Mouse (Mus musculus): Measurements from ENCODE around the gene Tenm4. TPM values are rescaled to one million over a fixed set of nuclear protein-coding genes. Genes with fewer than 3 reads are reported as not detected.

Gene Tenm4
- polyA plus RNA-seq, 1 experiment from 2014 or later = 49.9 TPM

DNA sequence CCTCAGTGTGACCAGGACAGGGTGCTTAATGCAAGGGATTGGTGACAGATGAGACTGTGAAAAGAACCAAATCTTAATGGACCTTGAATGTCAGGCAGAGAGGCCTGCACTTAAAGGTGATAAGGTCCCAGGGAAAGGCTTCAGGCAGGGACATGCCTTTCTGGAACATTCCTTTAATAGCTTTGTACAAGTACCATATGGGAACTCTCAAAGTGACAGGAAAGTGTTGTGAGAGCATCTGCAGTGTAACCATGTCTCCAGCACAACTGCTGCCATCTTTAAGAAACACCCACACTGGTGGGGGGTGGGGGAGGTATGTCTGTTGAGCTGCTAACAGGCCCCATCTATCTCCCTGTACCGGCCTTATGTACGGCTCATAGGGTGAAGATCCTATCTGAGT is 506.0 kb downstream of the Tenm4 start:
- peaks cover 28% of the 10 kb centered on the region for H3K4me1 ChIP-seq
- no peak overlapping the region for H3K27ac ChIP-seq
- H3K27me3 ChIP-seq = peaks cover 14% of the 10 kb centered on the region; the same call in 1 of the 2 replicates
- H3K4me2 ChIP-seq (replicated peaks) = no peak overlapping the region
- H3K9ac ChIP-seq = no peak overlapping the region
- ATAC-seq (ENCODE audit: low FRiP score, low read depth) = no peak
- H3K36me3 ChIP-seq = no peaks in the 10 kb centered on the region
- H3K4me3 ChIP-seq = no peak overlapping the region
- WGBS = 71% methylated on average over 2 of the region's 2 CpGs
- no peaks in the 10 kb centered on the region for H3K9me3 ChIP-seq

DNA sequence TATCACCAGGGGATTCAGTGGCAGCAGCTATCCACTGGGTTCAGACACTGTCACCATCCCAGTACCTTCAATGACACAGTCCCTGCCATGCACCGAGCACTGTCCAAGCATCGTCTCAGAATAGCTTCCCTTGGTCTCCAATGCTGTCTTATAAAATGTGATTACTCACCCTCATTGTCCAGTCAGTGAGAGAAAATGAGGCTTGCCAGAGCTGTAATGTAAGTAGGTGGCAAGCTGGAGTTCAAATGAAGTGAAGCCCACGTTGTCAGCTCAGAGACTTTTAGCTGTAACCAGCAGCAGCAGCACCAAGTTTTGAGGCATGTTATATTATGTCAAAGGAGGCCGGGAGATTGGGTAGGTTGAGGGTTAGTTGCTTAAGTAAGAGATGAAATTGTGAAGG is 507.2 kb downstream of the Tenm4 start:
- Histone ChIP-seq H3K27ac (no peak overlapping the region), H3K27me3 (peaks cover 14% of the 10 kb centered on the region; the same call in 1 of the 2 replicates), H3K4me3 (no peak overlapping the region), H3K36me3 (no peaks in the 10 kb centered on the region), H3K4me1 (peaks cover 17% of the 10 kb centered on the region; the same call in 1 of the 2 replicates), H3K9ac (no peak overlapping the region), H3K9me3 (no peaks in the 10 kb centered on the region), H3K4me2 (replicated peaks) (no peak overlapping the region)
- no peak for ATAC-seq (ENCODE audit: low FRiP score, low read depth)
- WGBS = 83% methylated on average over 4 of the region's 4 CpGs

DNA sequence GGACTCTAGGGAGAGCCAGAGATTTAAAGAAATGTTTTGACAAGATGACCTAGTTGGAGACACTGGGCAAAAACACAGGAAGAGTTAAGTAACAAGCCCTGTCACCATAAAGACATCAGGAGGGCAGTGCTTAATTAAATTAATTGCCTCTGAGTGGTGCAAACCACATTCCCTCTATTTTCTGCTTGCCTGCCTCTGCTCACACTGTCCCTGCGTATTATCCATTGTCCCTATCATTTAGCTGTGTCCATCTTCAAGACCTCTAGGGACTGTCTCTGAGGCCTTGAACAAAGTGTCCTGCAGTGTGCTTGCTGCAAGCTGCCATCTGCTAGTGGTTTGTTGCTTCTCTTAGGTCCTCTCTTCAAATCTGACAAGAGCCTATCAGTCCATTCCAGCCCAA is 508.7 kb downstream of the Tenm4 start:
- Histone ChIP-seq H3K4me2 (replicated peaks) (no peak overlapping the region), H3K27ac (no peak overlapping the region), H3K4me3 (no peak overlapping the region), H3K27me3 (0 out of 2 replicates have a peak, but pooled peaks cover 4% of the 10 kb centered on the region), H3K9me3 (no peaks in the 10 kb centered on the region), H3K9ac (no peak overlapping the region), H3K36me3 (no peaks in the 10 kb centered on the region), H3K4me1 (peaks cover 20% of the 10 kb centered on the region; the same call in 1 of the 2 replicates)
- ATAC-seq (ENCODE audit: low FRiP score, low read depth) = no peak
- 77% methylated on average over 1 of the region's 1 CpGs for WGBS

DNA sequence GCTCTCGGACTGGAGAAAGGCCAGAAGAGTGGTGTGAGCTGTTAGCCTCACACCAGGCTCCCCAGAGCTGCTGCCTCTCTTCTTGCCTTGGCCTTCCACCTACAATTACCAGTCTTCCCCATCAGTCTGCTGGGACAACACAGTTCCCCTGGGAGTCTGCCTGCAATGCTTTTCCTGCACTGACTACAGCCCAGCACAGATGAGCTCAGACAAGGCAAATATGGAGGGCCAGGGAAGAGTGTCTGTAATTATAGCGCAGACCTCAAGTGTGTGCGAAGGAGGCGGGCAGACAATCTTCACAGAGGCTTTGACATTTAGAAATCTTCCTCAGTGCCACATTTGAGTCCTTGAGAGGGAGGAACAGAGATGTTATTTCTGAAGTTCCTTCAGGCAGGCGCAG is 509.4 kb downstream of the Tenm4 start:
- no peak for ATAC-seq (ENCODE audit: low FRiP score, low read depth)
- no peak overlapping the region for H3K4me2 ChIP-seq (replicated peaks)
- peaks cover 2% of the 10 kb centered on the region; the same call in 1 of the 2 replicates for H3K27me3 ChIP-seq
- peaks cover 21% of the 10 kb centered on the region for H3K4me1 ChIP-seq
- no peaks in the 10 kb centered on the region for H3K36me3 ChIP-seq
- no peak overlapping the region for H3K27ac ChIP-seq
- WGBS = 86% methylated on average over 5 of the region's 5 CpGs
- H3K4me3 ChIP-seq = no peak overlapping the region
- H3K9ac ChIP-seq = no peak overlapping the region
- no peaks in the 10 kb centered on the region for H3K9me3 ChIP-seq

DNA sequence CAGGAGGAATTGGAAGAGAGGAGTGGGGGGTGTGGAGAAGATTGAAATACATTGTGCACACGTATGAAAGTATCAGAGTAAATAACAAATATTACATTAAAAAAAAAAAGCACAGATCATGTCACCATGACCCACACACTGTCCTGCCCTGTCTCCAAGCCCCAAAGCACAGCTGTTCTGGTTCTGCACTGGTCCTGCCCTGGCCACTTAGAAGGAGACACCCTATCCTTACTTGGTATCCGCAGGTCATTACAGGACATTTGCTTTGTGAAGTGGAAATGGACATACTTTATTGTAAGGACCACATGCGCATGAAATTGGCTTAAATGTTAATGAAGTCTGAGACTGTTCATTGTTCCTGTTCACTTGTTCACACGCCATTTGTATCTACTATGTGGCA is 510.8 kb downstream of the Tenm4 start:
- 92% methylated on average over 4 of the region's 4 CpGs for WGBS
- Histone ChIP-seq H3K4me1 (peaks cover 26% of the 10 kb centered on the region), H3K36me3 (no peaks in the 10 kb centered on the region), H3K4me2 (replicated peaks) (no peak overlapping the region), H3K27me3 (peaks cover 2% of the 10 kb centered on the region; the same call in 1 of the 2 replicates), H3K9ac (no peak overlapping the region), H3K27ac (no peak overlapping the region), H3K9me3 (no peaks in the 10 kb centered on the region), H3K4me3 (no peak overlapping the region)
- ATAC-seq (ENCODE audit: low FRiP score, low read depth) = no peak

DNA sequence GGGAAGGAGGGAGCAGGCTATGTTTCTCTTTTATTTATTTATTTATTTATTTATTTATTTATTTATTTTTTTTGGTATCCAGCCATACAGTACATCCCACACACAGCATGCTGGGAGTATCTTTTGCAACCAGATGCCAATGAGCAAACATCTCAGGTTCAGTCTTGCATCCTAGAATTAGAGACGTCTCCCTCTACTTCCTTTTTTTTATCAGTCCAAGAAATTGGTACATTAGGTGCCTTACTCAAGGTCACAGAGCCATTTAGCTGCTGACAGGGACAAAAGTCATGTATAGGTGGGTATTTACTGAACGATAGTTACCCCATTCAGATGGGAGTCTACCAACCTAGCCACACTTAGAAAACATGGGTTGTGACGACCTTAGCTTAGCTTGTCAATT is 517.1 kb downstream of the Tenm4 start:
- ATAC-seq (ENCODE audit: low FRiP score, low read depth) = no peak
- no peaks in the 10 kb centered on the region; the same call in 1 of the 2 replicates for H3K36me3 ChIP-seq
- no peak overlapping the region for H3K9ac ChIP-seq
- H3K4me3 ChIP-seq = no peak overlapping the region
- no peaks in the 10 kb centered on the region for H3K9me3 ChIP-seq
- H3K27me3 ChIP-seq = no peaks in the 10 kb centered on the region; the same call in 1 of the 2 replicates
- peaks cover 19% of the 10 kb centered on the region; the same call in 1 of the 2 replicates for H3K4me1 ChIP-seq
- 87% methylated on average over 3 of the region's 3 CpGs for WGBS
- no peak overlapping the region for H3K4me2 ChIP-seq (replicated peaks)
- no peak overlapping the region for H3K27ac ChIP-seq

DNA sequence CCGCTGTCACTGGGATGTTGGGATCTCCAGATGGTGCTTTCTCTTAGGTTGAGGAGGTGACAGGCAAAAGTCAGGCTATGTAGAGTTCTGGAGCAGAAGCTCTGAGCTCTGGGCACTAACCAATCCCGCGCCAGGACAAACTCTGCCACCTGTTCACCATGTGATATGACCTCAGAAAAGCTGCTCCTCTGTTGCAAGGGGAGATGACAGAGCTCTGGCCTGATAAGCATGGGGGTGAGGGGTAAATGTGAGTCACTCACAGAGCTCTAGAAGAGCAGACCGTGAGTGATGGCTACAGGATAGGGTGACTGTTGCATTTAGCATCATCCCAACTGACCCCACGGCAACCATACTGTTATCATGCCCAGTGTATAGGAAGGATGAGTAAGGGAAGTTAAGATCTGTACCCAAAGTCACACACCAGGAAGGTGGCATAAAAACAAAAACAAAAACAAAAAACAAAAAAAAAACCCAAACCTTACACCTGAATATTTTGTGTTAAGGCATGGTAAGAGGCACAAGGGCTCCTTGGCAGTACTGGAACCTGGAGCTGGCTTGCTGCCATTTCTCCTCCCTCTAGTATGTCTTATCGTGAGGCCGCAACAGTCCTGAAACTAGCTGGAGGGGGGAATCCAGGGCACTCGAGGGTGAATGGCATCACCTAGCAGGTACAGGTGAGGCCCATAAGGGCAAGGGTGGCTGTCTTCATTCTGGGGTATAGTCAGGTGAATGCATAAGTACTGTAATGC is 530.2 kb downstream of the Tenm4 start:
- H3K4me1 ChIP-seq = peaks cover 8% of the 10 kb centered on the region; the same call in 1 of the 2 replicates
- H3K27ac ChIP-seq = no peak overlapping the region
- no peak overlapping the region for H3K9ac ChIP-seq
- H3K36me3 ChIP-seq = peaks cover 45% of the 10 kb centered on the region
- 84% methylated on average over 8 of the region's 8 CpGs for WGBS
- no peaks in the 10 kb centered on the region for H3K27me3 ChIP-seq
- H3K4me3 ChIP-seq = no peak overlapping the region
- H3K9me3 ChIP-seq = no peaks in the 10 kb centered on the region
- no peak for ATAC-seq (ENCODE audit: low FRiP score, low read depth)
- no peak overlapping the region for H3K4me2 ChIP-seq (replicated peaks)

DNA sequence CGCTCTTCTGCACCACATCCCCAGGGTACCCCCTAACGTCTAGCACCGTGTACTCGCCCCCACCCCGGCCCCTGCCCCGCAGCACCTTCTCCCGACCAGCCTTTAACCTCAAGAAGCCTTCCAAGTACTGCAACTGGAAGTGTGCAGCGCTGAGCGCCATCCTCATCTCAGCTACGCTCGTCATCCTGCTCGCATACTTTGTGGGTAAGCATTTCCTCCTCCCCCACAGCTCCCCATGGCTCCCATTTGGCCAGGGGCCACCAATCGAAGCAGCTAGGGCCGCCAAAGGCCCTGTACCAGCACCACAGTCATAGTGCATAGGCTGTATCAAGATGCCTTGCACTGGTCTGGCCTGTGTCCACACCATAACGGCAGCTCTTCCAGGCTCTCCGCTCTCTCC is 532.9 kb downstream of the Tenm4 start:
- no peak for ATAC-seq (ENCODE audit: low FRiP score, low read depth)
- peaks cover 36% of the 10 kb centered on the region for H3K36me3 ChIP-seq
- no peaks in the 10 kb centered on the region for H3K9me3 ChIP-seq

DNA sequence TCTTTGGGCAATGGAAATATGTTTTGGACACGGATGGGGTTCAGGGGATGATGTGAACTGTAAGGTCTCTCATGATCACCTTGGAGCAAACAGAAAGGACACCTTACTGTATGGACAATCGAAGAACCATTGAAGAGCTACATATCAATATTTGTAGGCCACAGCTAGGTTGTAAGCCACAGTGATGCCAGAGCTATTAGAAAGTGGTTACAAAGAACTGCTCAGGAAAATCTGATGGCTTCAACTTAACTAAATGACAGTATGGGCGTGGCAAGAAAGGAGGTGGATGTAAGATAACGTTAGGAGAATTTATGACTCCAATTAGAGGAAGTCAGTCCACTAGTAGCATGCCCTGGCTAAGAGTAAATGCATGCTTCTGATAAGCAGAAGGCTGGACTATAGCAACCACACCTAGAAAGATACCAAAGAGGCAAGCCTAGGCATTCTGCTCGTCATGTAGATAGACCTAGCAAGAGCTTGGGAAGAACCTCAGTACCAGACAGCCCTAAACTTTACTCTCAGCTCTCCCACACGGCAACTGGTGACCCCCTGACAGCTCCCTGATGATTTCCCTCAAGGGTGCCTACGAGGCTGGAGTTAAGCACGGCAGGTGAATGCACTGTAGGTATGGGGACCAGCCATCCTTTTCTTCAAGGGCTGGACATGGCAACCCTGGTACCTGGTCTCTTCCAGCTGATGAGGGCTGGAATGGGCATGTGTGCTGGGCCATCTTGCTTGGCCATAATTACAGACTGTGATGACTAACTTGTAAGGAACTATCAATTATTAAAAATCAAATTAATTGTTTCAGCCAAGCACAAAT is 534.5 kb downstream of the Tenm4 start:
- H3K4me2 ChIP-seq (replicated peaks) = no peak overlapping the region
- H3K4me1 ChIP-seq = peaks cover 22% of the 10 kb centered on the region
- H3K9ac ChIP-seq = no peak overlapping the region
- 80% methylated on average over 8 of the region's 8 CpGs for WGBS
- peaks cover 36% of the 10 kb centered on the region for H3K36me3 ChIP-seq
- ATAC-seq (ENCODE audit: low FRiP score, low read depth) = no peak
- no peaks in the 10 kb centered on the region for H3K9me3 ChIP-seq
- H3K27ac ChIP-seq = no peak overlapping the region
- no peak overlapping the region for H3K4me3 ChIP-seq
- no peaks in the 10 kb centered on the region for H3K27me3 ChIP-seq

More for the DNA sequence above, 532.9 kb downstream of the Tenm4 start:
- Histone ChIP-seq H3K27ac (no peak overlapping the region), H3K9ac (no peak overlapping the region), H3K27me3 (no peaks in the 10 kb centered on the region), H3K4me1 (peaks cover 8% of the 10 kb centered on the region; the same call in 1 of the 2 replicates), H3K4me2 (replicated peaks) (no peak overlapping the region), H3K4me3 (no peak overlapping the region)
- 75% methylated on average over 16 of the region's 16 CpGs for WGBS

DNA sequence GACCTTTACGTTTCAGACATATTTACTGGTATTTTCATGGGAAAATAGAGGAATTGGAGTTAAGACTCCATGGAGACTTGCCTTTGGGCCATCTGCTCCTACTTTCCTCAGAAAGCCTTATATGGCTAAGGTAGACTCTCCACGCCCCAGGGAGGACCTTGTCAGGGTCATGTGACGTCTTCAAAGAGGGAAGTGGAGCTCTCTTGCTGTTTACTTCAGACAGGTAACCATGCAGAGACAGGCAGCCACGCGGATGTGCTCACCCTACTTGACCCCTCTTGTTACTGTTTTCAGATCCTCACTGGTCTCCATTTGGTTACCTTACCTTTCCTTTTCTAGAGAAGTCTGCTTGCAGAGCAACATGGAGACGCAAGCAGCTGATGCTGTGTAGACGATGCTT is 535.5 kb downstream of the Tenm4 start:
- H3K27me3 ChIP-seq = no peaks in the 10 kb centered on the region
- no peak overlapping the region for H3K4me3 ChIP-seq
- no peak overlapping the region for H3K9ac ChIP-seq
- WGBS = 86% methylated on average over 7 of the region's 7 CpGs
- H3K27ac ChIP-seq = no peak overlapping the region
- H3K4me2 ChIP-seq (replicated peaks) = no peak overlapping the region
- ATAC-seq (ENCODE audit: low FRiP score, low read depth) = no peak
- H3K4me1 ChIP-seq = peaks cover 27% of the 10 kb centered on the region
- peaks cover 36% of the 10 kb centered on the region for H3K36me3 ChIP-seq
- H3K9me3 ChIP-seq = no peaks in the 10 kb centered on the region

DNA sequence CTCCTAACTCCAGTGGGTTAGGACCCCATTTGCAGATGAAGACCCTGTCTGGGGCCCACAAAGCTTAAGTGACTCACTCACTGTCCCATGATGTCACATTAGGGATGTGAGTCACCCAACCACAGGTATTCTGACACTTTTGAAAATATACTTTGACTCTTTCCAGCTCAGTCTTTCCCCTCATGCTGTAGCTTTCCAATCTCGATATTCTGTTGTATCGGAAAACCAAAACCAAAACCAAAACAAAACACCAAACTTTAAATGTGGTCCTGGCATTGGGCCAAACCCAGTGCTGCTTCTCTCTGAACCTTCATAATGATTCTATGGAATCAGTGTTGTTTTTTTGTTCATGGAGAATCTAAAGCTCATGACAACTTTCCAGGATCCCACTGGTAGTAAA is 536.1 kb downstream of the Tenm4 start:
- H3K4me2 ChIP-seq (replicated peaks) = no peak overlapping the region
- peaks cover 35% of the 10 kb centered on the region for H3K36me3 ChIP-seq
- H3K27me3 ChIP-seq = no peaks in the 10 kb centered on the region
- 92% methylated on average over 2 of the region's 2 CpGs for WGBS
- H3K4me1 ChIP-seq = peaks cover 27% of the 10 kb centered on the region
- no peak overlapping the region for H3K9ac ChIP-seq
- H3K27ac ChIP-seq = no peak overlapping the region
- no peak overlapping the region for H3K4me3 ChIP-seq
- ATAC-seq (ENCODE audit: low FRiP score, low read depth) = no peak
- no peaks in the 10 kb centered on the region for H3K9me3 ChIP-seq

DNA sequence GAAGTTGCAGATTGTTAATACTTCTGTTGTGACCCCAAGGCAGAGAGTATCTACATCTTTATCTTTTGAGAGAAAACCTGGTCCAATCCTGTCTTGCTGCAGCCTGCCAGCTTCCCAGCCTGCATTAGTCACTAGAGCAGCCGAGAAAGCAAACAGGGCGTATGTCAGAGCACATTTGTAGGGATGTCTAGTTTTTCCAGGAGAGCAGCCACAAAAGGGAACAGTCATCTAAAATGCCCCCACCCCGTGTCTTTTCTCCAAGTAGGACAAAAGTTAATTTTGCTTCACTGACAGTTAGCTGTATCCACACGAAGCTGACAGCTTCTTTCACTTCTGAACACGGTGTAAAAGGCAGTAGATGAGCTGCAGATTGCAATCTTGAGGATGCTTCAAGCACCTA is 537.0 kb downstream of the Tenm4 start:
- Histone ChIP-seq H3K4me2 (replicated peaks) (no peak overlapping the region), H3K4me1 (peaks cover 27% of the 10 kb centered on the region), H3K36me3 (peaks cover 26% of the 10 kb centered on the region), H3K27ac (no peak overlapping the region), H3K9me3 (no peaks in the 10 kb centered on the region), H3K9ac (no peak overlapping the region), H3K4me3 (no peak overlapping the region), H3K27me3 (no peaks in the 10 kb centered on the region)
- ATAC-seq (ENCODE audit: low FRiP score, low read depth) = no peak
- WGBS = 92% methylated on average over 5 of the region's 5 CpGs

Measured in limb, embryonic 13.5 days (tissue).